Mouse (Mus musculus) liver, embryonic 15.5 days (tissue): ENCODE measurements around the gene Sars2. TPM values are rescaled to one million over a fixed set of nuclear protein-coding genes. Genes with fewer than 3 reads are reported as not detected.

ENCODE experiments used
- ATAC-seq: fragments of 200-750 bp; cut with Nextera tagmentation; 2 replicates; pipeline ENCODE4 v1.8.0; 2017; ENCODE audit warnings: moderate number of reproducible peaks, mild to moderate bottlenecking, moderate library complexity; ENCODE audit not compliant: insufficient read depth
- H3K27ac ChIP-seq: fragments of 300-500 bp; sonication (generic); replicated peaks from 2 replicates; pipeline ENCODE4 v1.5.1; 2015; ENCODE audit warnings: mild to moderate bottlenecking, inconsistent platforms
- H3K27me3 ChIP-seq: fragments of 300-500 bp; sonication (generic); 2 replicates; pipeline ENCODE4 v1.6.1; 2015; ENCODE audit warnings: mild to moderate bottlenecking, inconsistent platforms
- H3K36me3 ChIP-seq: fragments of 300-500 bp; sonication (generic); replicated peaks from 2 replicates; pipeline ENCODE4 v1.6.1; 2015; ENCODE audit warnings: moderate library complexity, mild to moderate bottlenecking, inconsistent platforms
- H3K4me1 ChIP-seq: fragments of 300-500 bp; sonication (generic); replicated peaks from 2 replicates; pipeline ENCODE4 v1.6.1; 2015; ENCODE audit warnings: inconsistent platforms
- H3K4me2 ChIP-seq: fragments of 300-500 bp; sonication (generic); 2 replicates; pipeline ENCODE4 v1.6.1; 2015; ENCODE audit warnings: moderate library complexity, mild to moderate bottlenecking, inconsistent platforms
- H3K4me3 ChIP-seq: fragments of 300-500 bp; sonication (generic); replicated peaks from 2 replicates; pipeline ENCODE4 v1.5.1; 2015; ENCODE audit warnings: mild to moderate bottlenecking, inconsistent platforms
- H3K9ac ChIP-seq: fragments of 300-500 bp; sonication (generic); 2 replicates; pipeline ENCODE4 v1.6.1; 2015; ENCODE audit warnings: moderate library complexity, mild to moderate bottlenecking, inconsistent platforms
- H3K9me3 ChIP-seq: fragments of 300-500 bp; sonication (generic); replicated peaks from 2 replicates; pipeline ENCODE4 v1.6.1; 2016; ENCODE audit warnings: inconsistent platforms
- WGBS: fragments of 180-500 bp; shearing (Covaris S2); methylation state at CpG from one replicate; pipeline ENCODE4 v1.1.7; 2015; ENCODE audit warnings: mixed read lengths; ENCODE audit not compliant: insufficient replicate concordance; 5-methylcytosine and 5-hydroxymethylcytosine counted together
- polyA plus RNA-seq: library from polyadenylated mRNA; unstranded; fragments of >200 nt; fragmentation: Nextera tagmentation; extraction: Ambion mirVana; gene quantifications from 2 replicates; pipeline ENCODE4 v1.2.1, GENCODE M21; 2015

Sars2 gene
- polyA plus RNA-seq, 1 experiment from 2014 or later: 12.2 TPM

GRCm38 (mm10) chr7:28710962-28711361 is 30.8 kb upstream of the Sars2 start:
- H3K9ac ChIP-seq: no peak overlapping the region
- H3K36me3 ChIP-seq: no peaks in the 10 kb centered on the region
- H3K4me2 ChIP-seq: no peak overlapping the region
- 64% methylated on average over 3 of the region's 3 CpGs for WGBS
- no peak overlapping the region for H3K27ac ChIP-seq
- no peak overlapping the region for H3K4me3 ChIP-seq
- peaks cover 10% of the 10 kb centered on the region; the same call in 1 of the 2 replicates for H3K27me3 ChIP-seq
- ATAC-seq: no peak
- no peaks in the 10 kb centered on the region for H3K4me1 ChIP-seq
- no peaks in the 10 kb centered on the region for H3K9me3 ChIP-seq

GRCm38 (mm10) chr7:28714667-28715066 is 27.1 kb upstream of the Sars2 start:
- H3K36me3 ChIP-seq: no peaks in the 10 kb centered on the region
- peaks cover 32% of the 10 kb centered on the region for H3K27me3 ChIP-seq
- no peak overlapping the region for H3K27ac ChIP-seq
- H3K4me3 ChIP-seq: no peak overlapping the region
- no peak overlapping the region for H3K9ac ChIP-seq
- ATAC-seq: no peak
- no peaks in the 10 kb centered on the region for H3K4me1 ChIP-seq
- H3K9me3 ChIP-seq: no peaks in the 10 kb centered on the region
- 58% methylated on average over 5 of the region's 5 CpGs for WGBS
- H3K4me2 ChIP-seq: no peak overlapping the region

GRCm38 (mm10) chr7:28715598-28715997 is 26.2 kb upstream of the Sars2 start:
- no peak overlapping the region for H3K9ac ChIP-seq
- no peak overlapping the region for H3K27ac ChIP-seq
- H3K27me3 ChIP-seq: peaks cover 32% of the 10 kb centered on the region
- no peak overlapping the region for H3K4me2 ChIP-seq
- H3K36me3 ChIP-seq: no peaks in the 10 kb centered on the region
- WGBS: 75% methylated on average over 2 of the region's 2 CpGs
- no peak overlapping the region for H3K4me3 ChIP-seq
- no peaks in the 10 kb centered on the region for H3K4me1 ChIP-seq
- ATAC-seq: no peak
- no peaks in the 10 kb centered on the region for H3K9me3 ChIP-seq

- 4% methylated on average over 36 of the region's 36 CpGs for WGBS
- Histone ChIP-seq H3K9me3 (no peaks in the 10 kb centered on the region), H3K27me3 (peaks cover 32% of the 10 kb centered on the region), H3K4me1 (no peaks in the 10 kb centered on the region), H3K36me3 (no peaks in the 10 kb centered on the region), H3K4me3 (peak within 1 kb of the TSS; percentile 46), H3K9ac (peak within 1 kb of the TSS; percentile 12; the same call in 1 of the 2 replicates), H3K4me2 (peak within 1 kb of the TSS; percentile 65), H3K27ac (no peak within 1 kb of the TSS)
- no peak for ATAC-seq
Observed at GRCm38 (mm10) chr7:28716590-28717281, 25.1 kb upstream of the Sars2 start, which contains the start of gene Fbxo17. Gene Fbxo17 (plus strand): TSS chr7:28716804.

- no peak overlapping the region for H3K4me2 ChIP-seq
- ATAC-seq: no peak
- no peaks in the 10 kb centered on the region for H3K9me3 ChIP-seq
- peaks cover 32% of the 10 kb centered on the region for H3K27me3 ChIP-seq
- no peaks in the 10 kb centered on the region for H3K36me3 ChIP-seq
- H3K27ac ChIP-seq: no peak overlapping the region
- no peak overlapping the region for H3K4me3 ChIP-seq
- no peak overlapping the region for H3K9ac ChIP-seq
- no peaks in the 10 kb centered on the region for H3K4me1 ChIP-seq
- 65% methylated on average over 10 of the region's 10 CpGs for WGBS
Observed at GRCm38 (mm10) chr7:28717726-28718125, 24.1 kb upstream of the Sars2 start.

GRCm38 (mm10) chr7:28719159-28719558 is 22.6 kb upstream of the Sars2 start:
- Histone ChIP-seq H3K36me3 (no peaks in the 10 kb centered on the region), H3K27ac (no peak overlapping the region), H3K4me3 (no peak overlapping the region), H3K9ac (no peak overlapping the region), H3K4me2 (no peak overlapping the region), H3K4me1 (no peaks in the 10 kb centered on the region), H3K9me3 (no peaks in the 10 kb centered on the region), H3K27me3 (peaks cover 32% of the 10 kb centered on the region)
- 45% methylated on average over 4 of the region's 4 CpGs for WGBS
- ATAC-seq: no peak

- no peak for ATAC-seq
- Histone ChIP-seq H3K4me3 (no peak overlapping the region), H3K36me3 (no peaks in the 10 kb centered on the region), H3K9ac (no peak overlapping the region), H3K27ac (no peak overlapping the region), H3K9me3 (no peaks in the 10 kb centered on the region), H3K27me3 (peaks cover 30% of the 10 kb centered on the region), H3K4me2 (no peak overlapping the region), H3K4me1 (no peaks in the 10 kb centered on the region)
- WGBS: 64% methylated on average over 2 of the region's 2 CpGs
Observed at GRCm38 (mm10) chr7:28719650-28720049, 22.1 kb upstream of the Sars2 start.

- Histone ChIP-seq H3K27ac (no peak overlapping the region), H3K9me3 (no peaks in the 10 kb centered on the region), H3K36me3 (no peaks in the 10 kb centered on the region), H3K9ac (no peak overlapping the region), H3K27me3 (peaks cover 22% of the 10 kb centered on the region), H3K4me2 (no peak overlapping the region), H3K4me3 (no peak overlapping the region), H3K4me1 (no peaks in the 10 kb centered on the region)
- ATAC-seq: no peak
- 67% methylated on average over 3 of the region's 3 CpGs for WGBS
Observed at GRCm38 (mm10) chr7:28720753-28721537, 20.8 kb upstream of the Sars2 start.

GRCm38 (mm10) chr7:28722079-28722478 is 19.7 kb upstream of the Sars2 start:
- ATAC-seq: no peak
- Histone ChIP-seq H3K9ac (no peak overlapping the region), H3K4me2 (no peak overlapping the region), H3K4me3 (no peak overlapping the region), H3K9me3 (no peaks in the 10 kb centered on the region), H3K27ac (no peak overlapping the region), H3K27me3 (peaks cover 12% of the 10 kb centered on the region), H3K4me1 (peaks cover 5% of the 10 kb centered on the region; the same call in 1 of the 2 replicates), H3K36me3 (no peaks in the 10 kb centered on the region)
- WGBS: 77% methylated on average over 7 of the region's 7 CpGs

- Histone ChIP-seq H3K9me3 (no peaks in the 10 kb centered on the region), H3K9ac (no peak overlapping the region), H3K27ac (no peak overlapping the region), H3K27me3 (0 out of 2 replicates have a peak, but pooled peaks cover 3% of the 10 kb centered on the region), H3K4me1 (peaks cover 5% of the 10 kb centered on the region; the same call in 1 of the 2 replicates), H3K4me2 (no peak overlapping the region), H3K4me3 (no peak overlapping the region), H3K36me3 (no peaks in the 10 kb centered on the region)
- 81% methylated on average over 2 of the region's 2 CpGs for WGBS
- ATAC-seq: no peak
Observed at GRCm38 (mm10) chr7:28724613-28725012, 17.2 kb upstream of the Sars2 start.

GRCm38 (mm10) chr7:28726600-28726999 is 15.2 kb upstream of the Sars2 start:
- no peak overlapping the region for H3K4me2 ChIP-seq
- WGBS: 10% methylated on average over 14 of the region's 14 CpGs

More at GRCm38 (mm10) chr7:28726600-28726999, 15.2 kb upstream of the Sars2 start:
- ATAC-seq: no peak
- no peak overlapping the region for H3K9ac ChIP-seq
- no peaks in the 10 kb centered on the region for H3K36me3 ChIP-seq
- H3K9me3 ChIP-seq: no peaks in the 10 kb centered on the region
- H3K27me3 ChIP-seq: peaks cover 11% of the 10 kb centered on the region
- peaks cover 5% of the 10 kb centered on the region; the same call in 1 of the 2 replicates for H3K4me1 ChIP-seq
- H3K27ac ChIP-seq: no peak overlapping the region
- H3K4me3 ChIP-seq: no peak overlapping the region
